Mouse (Mus musculus) hindbrain, embryonic 12.5 days (tissue): ENCODE measurements around the gene Brpf3. TPM values are rescaled to one million over a fixed set of nuclear protein-coding genes. Genes with fewer than 3 reads are reported as not detected.
"Not testable (repeated sequence)": the region's sequence is repeated elsewhere in the genome, so short reads cannot be mapped to it uniquely, and the experiment has no call there.

Experiments used
- ATAC-seq: fragments of 200-750 bp; cut with Nextera tagmentation; 2 replicates; pipeline ENCODE4 v1.8.0; 2017; ENCODE audit warnings: moderate TSS enrichment; ENCODE audit not compliant: low FRiP score
- H3K27ac ChIP-seq: fragments of 300-500 bp; sonication (generic); 2 replicates; pipeline ENCODE4 v1.5.1; 2016; ENCODE audit warnings: mild to moderate bottlenecking
- H3K27me3 ChIP-seq: fragments of 300-500 bp; sonication (generic); 2 replicates; pipeline ENCODE4 v1.6.1; 2016; ENCODE audit warnings: mild to moderate bottlenecking
- H3K36me3 ChIP-seq: fragments of 300-500 bp; sonication (generic); 2 replicates; pipeline ENCODE4 v1.6.1; 2016; ENCODE audit warnings: mild to moderate bottlenecking
- H3K4me1 ChIP-seq: fragments of 300-500 bp; sonication (generic); 2 replicates; pipeline ENCODE4 v1.6.1; 2016
- H3K4me2 ChIP-seq: fragments of 300-500 bp; sonication (generic); replicated peaks from 2 replicates; pipeline ENCODE4 v1.6.1; 2016; ENCODE audit warnings: mild to moderate bottlenecking
- H3K4me3 ChIP-seq: fragments of 300-500 bp; sonication (generic); 2 replicates; pipeline ENCODE4 v1.5.1; 2016; ENCODE audit warnings: mild to moderate bottlenecking
- H3K9ac ChIP-seq: fragments of 300-500 bp; sonication (generic); 2 replicates; pipeline ENCODE4 v1.6.1; 2016; ENCODE audit warnings: mild to moderate bottlenecking, moderate library complexity
- H3K9me3 ChIP-seq: fragments of 300-500 bp; sonication (generic); replicated peaks from 2 replicates; pipeline ENCODE4 v1.6.1; 2016; ENCODE audit warnings: mild to moderate bottlenecking
- WGBS: fragments of 180-500 bp; shearing (Covaris S2); methylation state at CpG from one replicate; pipeline ENCODE4 v1.1.7; 2016; 5-methylcytosine and 5-hydroxymethylcytosine counted together
- polyA plus RNA-seq: library from polyadenylated mRNA; unstranded; fragments of >200 nt; fragmentation: Nextera tagmentation; extraction: Ambion mirVana; gene quantifications from 2 replicates; pipeline ENCODE4 v1.2.1, GENCODE M21; 2016

Gene Brpf3
- polyA plus RNA-seq, 1 experiment from 2014 or later, result 13.0 TPM

GRCm38 (mm10) chr17:28823004-28823745, 22.3 kb downstream of the Brpf3 start:
- peaks cover 96% of the 10 kb centered on the region for H3K36me3 ChIP-seq
- no peak for ATAC-seq
- no peaks in the 10 kb centered on the region for H3K27me3 ChIP-seq
- no peak overlapping the region for H3K27ac ChIP-seq
- no peak overlapping the region for H3K4me3 ChIP-seq
- no peak overlapping the region for H3K4me2 ChIP-seq
- 91% methylated on average over 13 of the region's 13 CpGs for WGBS
- H3K9ac ChIP-seq, result no peak overlapping the region
- H3K4me1 ChIP-seq, result no peaks in the 10 kb centered on the region
- H3K9me3 ChIP-seq, result no peaks in the 10 kb centered on the region

GRCm38 (mm10) chr17:28823749-28824148, 22.9 kb downstream of the Brpf3 start:
- Histone ChIP-seq H3K27me3 (no peaks in the 10 kb centered on the region), H3K36me3 (peaks cover 96% of the 10 kb centered on the region), H3K27ac (no peak overlapping the region), H3K9ac (no peak overlapping the region), H3K4me2 (no peak overlapping the region), H3K9me3 (no peaks in the 10 kb centered on the region), H3K4me1 (no peaks in the 10 kb centered on the region), H3K4me3 (no peak overlapping the region)
- WGBS, result 84% methylated on average over 11 of the region's 11 CpGs
- ATAC-seq, result no peak

DNA sequence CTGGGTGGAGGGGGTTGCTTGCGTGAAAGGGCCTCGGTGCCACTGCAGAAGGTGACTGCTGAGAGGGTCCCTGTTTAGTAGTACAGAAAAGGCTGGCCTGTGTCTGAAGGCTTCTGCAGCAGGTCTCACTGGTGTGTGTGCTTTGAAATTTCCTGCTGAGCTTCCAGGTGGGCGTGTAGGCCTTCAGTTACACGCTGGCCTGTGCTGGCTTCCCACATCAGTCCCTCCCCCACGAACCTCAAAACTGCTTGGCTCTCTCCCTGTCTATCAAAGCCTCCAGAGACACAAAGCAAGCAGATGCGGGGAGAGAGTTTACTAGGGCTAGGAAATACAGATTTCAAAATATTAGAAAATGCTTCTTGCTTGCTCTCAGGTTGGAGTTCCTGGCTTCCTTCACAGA, 24.0 kb downstream of the Brpf3 start:
- no peak overlapping the region for H3K27ac ChIP-seq
- 86% methylated on average over 6 of the region's 6 CpGs for WGBS
- peaks cover 95% of the 10 kb centered on the region for H3K36me3 ChIP-seq
- H3K9ac ChIP-seq, result no peak overlapping the region
- H3K9me3 ChIP-seq, result no peaks in the 10 kb centered on the region
- ATAC-seq, result no peak
- H3K27me3 ChIP-seq, result no peaks in the 10 kb centered on the region
- no peak overlapping the region for H3K4me2 ChIP-seq
- H3K4me3 ChIP-seq, result no peak overlapping the region
- no peaks in the 10 kb centered on the region for H3K4me1 ChIP-seq

DNA sequence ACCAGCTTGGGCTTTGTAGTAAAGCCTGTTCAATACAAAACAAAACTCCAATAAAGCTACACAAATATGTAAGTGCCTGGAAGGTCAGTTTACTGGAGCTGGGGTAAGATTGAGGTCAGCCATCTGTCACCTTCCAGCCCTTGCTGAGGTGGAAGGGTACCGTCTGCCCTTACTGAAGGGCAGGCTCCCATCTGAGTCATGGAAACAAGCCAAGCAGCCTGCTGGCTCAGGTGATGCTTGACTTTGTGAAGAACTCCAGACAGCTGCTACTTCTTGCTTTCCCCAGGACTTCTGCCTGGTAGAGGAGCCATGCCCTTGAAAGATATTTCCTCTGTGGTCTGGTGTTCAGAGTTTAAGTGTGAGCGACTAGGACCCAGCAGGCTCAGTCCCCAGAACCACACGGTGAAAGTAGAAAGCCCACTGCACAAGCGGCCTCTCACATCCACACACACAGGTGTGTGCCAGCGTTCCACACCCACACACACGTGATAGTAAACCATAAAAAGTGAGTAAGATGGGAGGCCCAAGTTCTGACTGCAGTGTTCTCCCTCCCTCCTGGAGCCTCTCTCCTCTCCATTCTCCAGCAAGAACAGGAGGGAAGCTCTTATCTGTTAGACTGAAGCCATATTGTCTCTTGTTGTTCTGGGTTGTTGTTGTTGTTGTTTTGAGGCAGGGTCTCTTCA, 24.6 kb downstream of the Brpf3 start:
- H3K27me3 ChIP-seq, result no peaks in the 10 kb centered on the region
- no peaks in the 10 kb centered on the region for H3K9me3 ChIP-seq
- no peak overlapping the region for H3K4me2 ChIP-seq
- no peak overlapping the region for H3K27ac ChIP-seq
- no peaks in the 10 kb centered on the region for H3K4me1 ChIP-seq
- no peak overlapping the region for H3K9ac ChIP-seq
- no peak for ATAC-seq
- H3K36me3 ChIP-seq, result peaks cover 95% of the 10 kb centered on the region
- no peak overlapping the region for H3K4me3 ChIP-seq
- 93% methylated on average over 6 of the region's 6 CpGs for WGBS

- 91% methylated on average over 8 of the region's 8 CpGs for WGBS
- ATAC-seq, result no peak
- Histone ChIP-seq H3K27me3 (no peaks in the 10 kb centered on the region), H3K9me3 (no peaks in the 10 kb centered on the region), H3K4me2 (no peak overlapping the region), H3K36me3 (peaks cover 93% of the 10 kb centered on the region), H3K9ac (no peak overlapping the region), H3K4me3 (no peak overlapping the region), H3K4me1 (no peaks in the 10 kb centered on the region), H3K27ac (no peak overlapping the region)
These were observed 26.9 kb downstream of the Brpf3 start for GRCm38 (mm10) chr17:28827665-28828231.

GRCm38 (mm10) chr17:28829120-28829519, 28.2 kb downstream of the Brpf3 start:
- WGBS, result 86% methylated on average over 14 of the region's 14 CpGs
- ATAC-seq, result no peak
- peaks cover 91% of the 10 kb centered on the region for H3K36me3 ChIP-seq

DNA sequence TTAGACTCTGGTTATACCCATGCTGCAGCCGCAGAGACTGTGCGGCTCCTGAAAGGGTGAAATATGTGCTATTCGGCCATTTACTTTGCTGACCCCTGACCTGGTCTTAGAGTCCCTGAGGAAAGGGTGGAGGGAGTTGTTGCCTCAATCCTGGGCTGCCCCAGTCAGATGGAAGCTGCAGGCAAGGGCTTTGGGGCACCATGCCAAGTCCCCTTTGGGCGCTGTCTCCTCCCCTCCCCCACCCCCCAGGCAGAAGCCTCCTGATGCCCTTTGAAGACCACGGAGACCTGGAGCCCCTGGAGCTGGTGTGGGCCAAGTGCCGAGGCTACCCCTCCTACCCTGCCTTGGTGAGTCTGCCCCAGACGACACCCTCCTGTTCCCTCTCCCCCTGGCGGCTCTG, 30.2 kb downstream of the Brpf3 start:
- Histone ChIP-seq H3K4me1 (no peaks in the 10 kb centered on the region), H3K9ac (no peak overlapping the region), H3K4me3 (no peak overlapping the region), H3K27me3 (no peaks in the 10 kb centered on the region), H3K36me3 (peaks cover 87% of the 10 kb centered on the region), H3K27ac (no peak overlapping the region), H3K9me3 (no peaks in the 10 kb centered on the region), H3K4me2 (no peak overlapping the region)
- ATAC-seq, result no peak
- 73% methylated on average over 8 of the region's 8 CpGs for WGBS

More at GRCm38 (mm10) chr17:28829120-28829519, 28.2 kb downstream of the Brpf3 start:
- 0 out of 2 replicates have a peak overlapping the region, but pooled peaks have one; percentile 5 for H3K9ac ChIP-seq
- H3K27me3 ChIP-seq, result no peaks in the 10 kb centered on the region
- no peak overlapping the region for H3K27ac ChIP-seq
- no peak overlapping the region for H3K4me3 ChIP-seq
- H3K4me2 ChIP-seq, result no peak overlapping the region
- no peaks in the 10 kb centered on the region for H3K4me1 ChIP-seq
- no peaks in the 10 kb centered on the region for H3K9me3 ChIP-seq

- H3K4me3 ChIP-seq, result no peak overlapping the region
- no peak for ATAC-seq
- no peak overlapping the region for H3K27ac ChIP-seq
- WGBS, result 88% methylated on average over 9 of the region's 9 CpGs
- H3K4me2 ChIP-seq, result no peak overlapping the region
- H3K36me3 ChIP-seq, result peaks cover 89% of the 10 kb centered on the region
- H3K27me3 ChIP-seq, result no peaks in the 10 kb centered on the region
- H3K9me3 ChIP-seq, result no peaks in the 10 kb centered on the region
- no peaks in the 10 kb centered on the region for H3K4me1 ChIP-seq
- H3K9ac ChIP-seq, result no peak overlapping the region
These were observed 31.1 kb downstream of the Brpf3 start for GRCm38 (mm10) chr17:28832040-28832439.

GRCm38 (mm10) chr17:28832875-28833274, 32.0 kb downstream of the Brpf3 start:
- no peak overlapping the region for H3K9ac ChIP-seq
- no peak overlapping the region for H3K4me3 ChIP-seq
- peaks cover 89% of the 10 kb centered on the region for H3K36me3 ChIP-seq
- ATAC-seq, result no peak
- H3K9me3 ChIP-seq, result no peaks in the 10 kb centered on the region
- H3K27ac ChIP-seq, result no peak overlapping the region
- H3K4me1 ChIP-seq, result no peaks in the 10 kb centered on the region
- WGBS, result 92% methylated on average over 3 of the region's 3 CpGs
- no peaks in the 10 kb centered on the region for H3K27me3 ChIP-seq
- no peak overlapping the region for H3K4me2 ChIP-seq

- Histone ChIP-seq H3K4me2 (no peak overlapping the region), H3K9me3 (no peaks in the 10 kb centered on the region), H3K9ac (no peak overlapping the region), H3K27me3 (no peaks in the 10 kb centered on the region), H3K27ac (no peak overlapping the region), H3K4me3 (no peak overlapping the region), H3K36me3 (peaks cover 91% of the 10 kb centered on the region), H3K4me1 (no peaks in the 10 kb centered on the region)
- ATAC-seq, result no peak
- WGBS, result 87% methylated on average over 10 of the region's 10 CpGs
These were observed 33.8 kb downstream of the Brpf3 start for GRCm38 (mm10) chr17:28834676-28835075.

GRCm38 (mm10) chr17:28837840-28838239, 37.0 kb downstream of the Brpf3 start:
- Histone ChIP-seq H3K36me3 (peaks cover 67% of the 10 kb centered on the region), H3K4me1 (no peaks in the 10 kb centered on the region), H3K4me2 (no peak overlapping the region), H3K27ac (no peak overlapping the region), H3K27me3 (no peaks in the 10 kb centered on the region), H3K4me3 (no peak overlapping the region), H3K9ac (no peak overlapping the region), H3K9me3 (no peaks in the 10 kb centered on the region)
- 95% methylated on average over 7 of the region's 7 CpGs for WGBS
- no peak for ATAC-seq

DNA sequence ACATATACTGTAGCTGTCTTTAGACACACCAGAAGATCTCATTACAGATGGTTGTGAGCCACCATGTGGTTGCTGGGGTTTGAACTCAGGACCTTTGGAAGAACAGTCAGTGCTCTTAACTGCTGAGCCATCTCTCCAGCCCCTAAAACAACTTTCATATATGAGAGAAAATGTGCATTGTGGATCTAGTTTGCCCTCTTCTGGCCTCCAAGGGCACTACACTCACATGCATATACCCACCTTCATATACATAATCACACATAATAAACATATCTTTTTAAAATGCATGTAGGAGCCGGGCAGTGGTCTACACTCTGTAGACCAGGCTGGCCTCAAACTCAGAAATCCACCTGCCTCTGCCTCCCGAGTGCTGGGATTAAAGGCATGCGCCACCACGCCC, 41.1 kb downstream of the Brpf3 start:
- H3K27ac ChIP-seq, H3K9ac ChIP-seq, H3K4me2 ChIP-seq, H3K4me1 ChIP-seq, ATAC-seq, H3K9me3 ChIP-seq, H3K27me3 ChIP-seq, H3K4me3 ChIP-seq: not testable (repeated sequence)
- over 99% methylated on average over 4 of the region's 4 CpGs for WGBS
- peaks cover 33% of the 10 kb centered on the region for H3K36me3 ChIP-seq
